ENCODE assay signal across 24 mouse cellular contexts in genomic region chr1:57341197-57341596, GRCm38 (mm10).
"Had no signal": no experiment of that assay in that cellular context is flagged by ENCODE, and none has a peak within 500 bp of the region (broad histone marks: within the 10 kb centered on the region; RNA-seq: fewer than 3 reads in every experiment).

No protein-coding gene starts in this region.

- H3K36me3 ChIP-seq: heart, embryonic 10.5 days; heart, embryonic 12.5 days; hindbrain, embryonic 10.5 days; hindbrain, embryonic 12.5 days; intestine, embryonic 15.5 days; limb, embryonic 10.5 days; limb, embryonic 12.5 days had no signal

- ATAC-seq: hindbrain, embryonic 16.5 days; inflammation-experienced regulatory T-cells, adult 6 months; intestine, embryonic 15.5 days; intestine, postnatal 0 days had no signal

- H3K4me1 ChIP-seq: heart, embryonic 12.5 days; hindbrain, embryonic 12.5 days; limb, embryonic 12.5 days had no signal

- H3K27me3 ChIP-seq: heart, embryonic 12.5 days; hindbrain, embryonic 12.5 days; intestine, embryonic 15.5 days had no signal

- H3K4me3 ChIP-seq: gastrocnemius, adult 2 months; heart, embryonic 10.5 days; heart, embryonic 12.5 days; hindbrain, embryonic 10.5 days; hindbrain, embryonic 12.5 days; intestine, embryonic 15.5 days; layer of hippocampus, adult 2 months; left cerebral cortex, adult 2 months; limb, embryonic 10.5 days; limb, embryonic 12.5 days had no signal

- H3K9me3 ChIP-seq: heart, embryonic 10.5 days; heart, embryonic 12.5 days; hindbrain, embryonic 10.5 days; hindbrain, embryonic 12.5 days; intestine, embryonic 15.5 days; limb, embryonic 10.5 days; limb, embryonic 12.5 days had no signal

- DNase-seq: gastrocnemius, adult 2 months; gastrocnemius, postnatal 10 days; gastrocnemius, postnatal 25 days; heart, adult 18-20 months; heart, postnatal 10 days; heart, postnatal 4 days; kidney, adult 18-20 months; kidney, adult 9 months; kidney, postnatal 10 days; kidney, postnatal 25 days; kidney, postnatal 4 days had no signal

- H3K9ac ChIP-seq: heart, embryonic 12.5 days; hindbrain, embryonic 12.5 days; hindbrain, embryonic 14.5 days; intestine, embryonic 15.5 days; limb, embryonic 12.5 days had no signal

- H3K4me2 ChIP-seq: heart, embryonic 12.5 days; hindbrain, embryonic 12.5 days; hindbrain, embryonic 14.5 days; intestine, embryonic 15.5 days; limb, embryonic 12.5 days had no signal

- H3K27ac ChIP-seq: gastrocnemius, adult 2 months; heart, embryonic 10.5 days; hindbrain, embryonic 10.5 days; hindbrain, embryonic 12.5 days; hindbrain, embryonic 14.5 days; intestine, embryonic 15.5 days; layer of hippocampus, adult 2 months; left cerebral cortex, adult 2 months; limb, embryonic 10.5 days; limb, embryonic 12.5 days had no signal
